Mouse (Mus musculus) adipocyte (in vitro differentiated cells): ENCODE measurements around the gene Slc25a12.
A peak's percentile ranks its signal among the peaks of the same experiment; 100 is the strongest.

Experiments
- DNase-seq: peaks from one replicate; pipeline ENCODE4 v3.0.0-alpha.2; 2016; ENCODE audit warnings: low spot score

Slc25a12 gene

DNA sequence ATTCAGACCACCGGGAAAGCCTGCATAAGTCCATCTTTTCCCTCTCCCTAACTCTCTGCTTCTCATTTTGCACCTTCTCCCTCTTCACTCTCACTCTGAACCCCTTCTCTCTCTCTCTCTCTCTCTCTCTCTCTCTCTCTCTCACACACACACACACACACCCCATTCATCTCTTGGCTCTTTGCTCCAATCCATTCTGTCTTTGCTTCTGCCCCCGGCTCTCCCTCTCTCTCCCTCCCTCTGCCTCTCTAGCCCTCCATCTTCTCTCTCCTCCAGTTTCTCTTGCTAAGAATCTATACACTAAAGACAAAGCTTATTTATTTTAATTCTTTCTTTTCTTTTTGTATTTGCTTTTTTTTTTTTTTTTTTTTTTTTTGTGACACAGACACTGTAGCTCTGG, 57.8 kb downstream of the Slc25a12 start:
- no peak for DNase-seq

DNA sequence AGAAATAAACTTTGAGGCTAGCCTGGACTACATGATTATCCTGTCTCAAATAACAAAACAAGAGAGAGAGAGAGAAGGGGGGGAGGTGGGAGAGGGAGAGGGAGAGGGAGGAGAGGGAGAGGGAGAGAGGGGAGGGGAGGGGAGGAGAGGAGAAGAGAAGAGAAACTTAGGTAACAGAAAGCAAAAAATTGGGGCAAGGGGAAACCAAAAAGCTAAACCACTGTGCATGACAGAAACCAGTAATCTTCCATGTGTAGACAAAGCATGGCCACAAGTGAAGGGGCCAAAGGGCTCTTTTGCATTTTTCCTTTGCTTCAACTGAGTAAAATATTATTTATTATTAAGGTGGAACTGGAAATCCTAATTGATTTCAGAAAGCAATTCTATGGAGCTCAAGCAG, 61.2 kb downstream of the Slc25a12 start:
- DNase-seq: no peak

DNA sequence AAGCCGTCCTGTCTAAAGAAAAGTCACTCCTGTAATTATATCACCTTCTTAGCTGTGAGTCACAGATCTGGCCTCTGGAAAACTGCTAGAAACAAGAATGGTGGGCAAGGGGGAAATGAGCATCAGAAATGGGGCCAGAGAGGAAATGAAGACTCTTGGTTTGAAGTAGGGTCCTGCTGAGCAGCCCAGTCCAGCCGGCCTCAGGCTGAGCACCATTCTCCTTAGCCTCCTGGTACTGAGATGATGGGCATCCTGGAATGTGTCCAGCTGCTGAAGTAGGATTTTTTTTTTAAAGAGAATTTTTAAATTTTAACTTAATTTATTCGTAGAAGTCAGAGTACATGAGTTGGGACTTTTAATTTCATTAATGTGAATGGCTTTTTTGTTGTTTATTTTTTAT, 62.7 kb downstream of the Slc25a12 start:
- DNase-seq: no peak

DNA sequence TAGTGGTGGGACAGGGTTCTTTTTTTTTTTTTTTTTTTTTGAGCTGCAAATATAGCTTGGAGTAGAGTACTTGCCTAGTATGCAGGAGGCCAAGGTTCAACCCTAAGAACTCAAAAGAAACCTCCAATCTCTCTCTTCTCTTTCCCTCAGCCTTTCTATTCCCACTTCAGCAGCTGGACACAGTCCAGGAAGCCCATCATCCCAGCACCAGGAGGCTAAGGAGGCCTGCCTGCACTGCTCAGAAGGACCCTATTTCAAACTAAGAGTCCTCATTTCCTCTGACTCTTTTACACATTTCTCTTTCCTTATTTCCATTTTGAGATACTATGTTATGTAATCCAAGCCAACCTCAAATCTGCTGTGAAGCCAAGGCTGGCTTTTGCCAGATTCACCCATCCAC, 64.3 kb downstream of the Slc25a12 start:
- DNase-seq: peak; percentile 19

DNA sequence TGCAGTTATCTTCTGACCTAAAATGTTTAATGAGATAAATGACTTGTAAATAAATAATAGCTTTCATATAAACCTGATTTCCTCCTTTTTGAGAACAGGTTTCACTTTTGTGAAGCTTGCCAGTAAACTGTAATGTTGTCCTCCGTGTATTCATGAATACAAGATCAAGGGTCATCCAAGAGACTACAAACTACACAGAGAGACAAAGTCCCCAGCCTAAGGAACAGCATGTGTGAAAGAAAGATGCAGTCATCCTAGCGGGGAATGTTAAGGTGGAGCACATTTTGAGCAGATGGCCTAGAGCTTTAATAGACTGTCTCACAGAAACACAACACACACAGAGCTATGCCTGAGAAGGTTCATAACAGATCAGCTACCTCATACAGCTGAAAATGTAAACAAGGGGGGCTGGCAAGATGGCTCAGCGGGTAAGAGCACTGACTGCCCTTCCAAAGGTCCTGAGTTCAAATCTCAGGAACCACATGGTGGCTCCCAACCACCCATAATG, 65.3 kb downstream of the Slc25a12 start:
- no peak for DNase-seq

DNA sequence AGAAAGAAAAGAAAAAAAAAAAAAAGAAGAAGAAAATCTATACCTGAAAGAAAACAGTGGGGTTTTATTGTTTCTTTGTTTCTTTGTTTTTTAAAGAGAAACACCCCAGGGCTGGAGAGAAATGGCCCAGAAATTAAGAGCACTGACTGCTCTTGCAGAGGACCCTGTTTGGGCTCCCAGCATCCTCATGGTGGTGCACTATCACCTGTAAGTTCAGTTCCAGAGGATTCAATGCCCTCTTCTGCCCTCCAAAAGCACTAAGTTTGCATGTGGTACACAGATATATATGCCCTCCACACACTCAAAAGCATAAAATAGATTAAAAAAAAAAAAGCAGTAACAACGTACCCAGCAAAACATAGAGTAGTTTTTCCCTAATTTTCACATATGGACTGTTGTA, 68.8 kb downstream of the Slc25a12 start:
- DNase-seq: no peak

DNA sequence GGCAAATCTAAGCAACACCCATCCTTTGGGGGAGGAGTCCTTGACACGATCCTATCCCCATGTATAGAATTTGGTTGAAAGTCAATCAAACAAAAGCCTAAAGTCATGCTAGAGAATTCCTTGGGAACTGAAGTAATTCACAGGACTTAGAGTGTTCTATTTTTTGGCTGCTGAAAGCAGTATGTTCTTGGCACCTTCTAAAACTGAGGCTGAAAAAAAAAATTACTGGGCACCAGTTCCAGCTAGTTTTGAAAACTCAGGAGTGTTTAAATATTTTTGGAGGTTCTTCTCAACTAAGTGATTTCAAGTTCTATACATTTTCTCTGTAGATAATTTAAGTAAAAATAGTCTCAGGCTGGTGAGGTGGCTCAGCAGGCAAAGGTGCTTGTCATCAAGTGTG, 70.0 kb downstream of the Slc25a12 start:
- peak; percentile 71 for DNase-seq

DNA sequence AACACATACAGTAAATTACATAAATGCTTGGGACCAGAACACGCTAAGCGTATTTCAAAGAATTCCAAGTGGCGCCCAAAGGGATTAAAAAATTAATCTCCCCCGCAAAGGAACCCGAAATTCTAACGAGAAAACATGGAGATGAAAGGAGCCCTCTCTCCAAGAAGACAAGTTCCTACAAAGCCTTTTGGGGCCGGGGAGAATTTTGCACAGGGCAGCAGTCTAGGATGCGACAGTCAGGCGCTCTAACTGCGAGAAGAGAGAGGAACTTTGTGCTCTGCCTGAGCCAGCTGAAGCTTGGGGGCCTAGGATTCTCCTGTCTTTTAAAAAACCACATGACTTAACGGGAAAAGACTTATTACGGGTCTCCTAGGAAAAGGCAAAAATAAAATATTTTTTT, 71.7 kb downstream of the Slc25a12 start:
- DNase-seq: no peak

DNA sequence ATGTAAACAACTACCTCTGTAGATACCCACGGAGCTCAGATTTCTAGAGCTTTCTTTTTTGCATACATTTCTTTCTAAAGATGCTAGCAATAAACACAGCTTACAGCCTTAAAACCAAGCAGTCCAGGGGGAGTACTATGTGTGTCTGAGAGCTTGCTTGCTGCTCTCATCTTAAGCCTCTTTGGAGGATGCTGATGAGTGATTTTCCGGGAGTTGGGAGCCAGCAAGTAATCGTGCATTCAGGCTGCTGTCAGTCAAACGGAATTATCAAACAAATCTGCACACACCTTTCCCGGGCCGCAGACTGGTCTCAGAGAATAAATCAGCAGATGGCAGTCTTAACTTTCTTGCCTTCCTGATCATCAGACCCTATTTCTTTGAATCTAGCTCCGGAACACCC, 73.1 kb downstream of the Slc25a12 start:
- DNase-seq: no peak

DNA sequence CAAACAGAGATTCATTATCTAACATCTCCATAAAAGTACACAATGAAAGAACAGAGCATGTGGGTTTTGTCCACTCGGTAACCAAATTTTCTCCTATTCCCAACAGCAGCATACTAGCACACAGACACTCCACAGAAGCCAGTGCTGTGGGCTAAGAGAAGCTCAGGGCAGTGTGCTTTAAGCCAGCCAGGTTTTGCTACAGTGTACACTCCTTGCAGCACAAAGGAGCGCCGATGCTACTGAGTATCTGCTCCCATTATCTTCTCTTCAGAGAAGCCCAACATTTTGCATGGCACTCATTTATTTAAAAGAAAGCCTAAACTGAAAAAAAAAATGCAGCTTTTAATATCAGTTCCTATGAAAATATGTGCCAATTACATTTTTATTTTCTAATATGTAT, 73.6 kb downstream of the Slc25a12 start:
- no peak for DNase-seq

DNA sequence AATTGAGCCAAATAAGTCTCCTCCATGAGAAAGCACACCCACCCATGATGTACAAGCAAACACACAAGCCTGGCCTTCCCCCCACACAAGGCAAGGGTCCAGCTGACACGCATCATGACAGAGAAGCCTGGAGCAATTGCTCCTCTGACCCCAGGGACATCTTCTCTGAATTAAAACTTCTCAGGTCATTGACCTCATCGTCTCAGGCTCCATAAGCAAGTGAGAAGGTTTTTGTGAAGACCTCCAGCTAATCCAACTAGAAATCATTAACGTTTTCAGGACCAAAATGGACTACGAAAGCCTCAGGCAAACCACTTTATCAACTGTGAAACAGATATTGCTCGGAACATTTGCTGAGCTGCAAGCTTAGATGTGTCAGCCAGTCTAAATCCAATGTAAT, 76.0 kb downstream of the Slc25a12 start:
- DNase-seq: no peak

DNA sequence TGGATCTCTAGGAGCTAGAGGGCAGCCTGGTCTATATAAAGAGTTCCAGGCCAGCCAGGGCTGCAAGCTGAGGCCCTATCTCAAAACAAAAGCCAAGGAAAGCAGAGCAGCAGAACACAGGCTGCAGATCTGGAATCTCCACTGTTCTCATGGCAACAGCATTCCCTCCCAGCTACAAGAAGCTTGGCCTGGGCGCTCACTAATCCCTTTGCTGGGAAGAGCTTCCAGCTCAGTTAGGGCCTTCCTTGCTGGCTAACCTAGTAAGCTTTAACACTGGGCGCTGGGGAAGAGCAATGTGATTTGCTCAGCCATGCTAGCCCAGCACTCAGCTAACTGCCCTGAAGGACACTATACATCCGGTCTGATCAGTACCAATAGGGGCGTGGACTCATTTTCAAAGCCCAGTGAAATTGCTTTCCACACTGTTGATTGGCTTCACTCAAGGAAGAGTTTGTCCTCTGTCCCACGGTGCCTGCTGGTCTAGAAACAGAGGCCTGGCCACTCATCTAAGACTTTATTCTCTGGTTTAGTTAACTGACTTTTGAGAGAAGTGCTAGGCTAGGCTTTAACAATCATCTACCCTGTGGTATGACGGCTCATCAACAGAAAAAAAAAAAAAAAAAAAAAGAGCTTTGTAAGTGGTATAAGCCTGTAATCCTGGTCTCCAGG, 77.3 kb downstream of the Slc25a12 start:
- no peak for DNase-seq

DNA sequence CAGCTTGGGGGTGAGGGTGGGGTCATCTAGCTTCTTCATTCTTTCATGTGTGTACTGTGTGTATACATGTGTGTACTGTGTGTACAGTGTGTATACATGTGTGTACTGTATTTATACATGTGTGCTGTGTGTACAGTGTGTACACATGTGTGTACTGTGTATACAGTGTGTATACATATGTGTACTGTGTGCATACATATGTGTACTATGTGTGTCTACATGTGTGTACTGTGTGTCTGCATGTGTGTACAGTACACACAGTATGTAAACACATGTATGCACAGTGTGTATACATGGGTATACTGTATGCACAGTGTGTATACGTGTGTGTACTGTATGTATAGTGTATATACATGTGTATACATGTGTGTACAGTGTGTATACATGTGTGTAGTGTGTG, 85.6 kb downstream of the Slc25a12 start:
- DNase-seq: no peak

DNA sequence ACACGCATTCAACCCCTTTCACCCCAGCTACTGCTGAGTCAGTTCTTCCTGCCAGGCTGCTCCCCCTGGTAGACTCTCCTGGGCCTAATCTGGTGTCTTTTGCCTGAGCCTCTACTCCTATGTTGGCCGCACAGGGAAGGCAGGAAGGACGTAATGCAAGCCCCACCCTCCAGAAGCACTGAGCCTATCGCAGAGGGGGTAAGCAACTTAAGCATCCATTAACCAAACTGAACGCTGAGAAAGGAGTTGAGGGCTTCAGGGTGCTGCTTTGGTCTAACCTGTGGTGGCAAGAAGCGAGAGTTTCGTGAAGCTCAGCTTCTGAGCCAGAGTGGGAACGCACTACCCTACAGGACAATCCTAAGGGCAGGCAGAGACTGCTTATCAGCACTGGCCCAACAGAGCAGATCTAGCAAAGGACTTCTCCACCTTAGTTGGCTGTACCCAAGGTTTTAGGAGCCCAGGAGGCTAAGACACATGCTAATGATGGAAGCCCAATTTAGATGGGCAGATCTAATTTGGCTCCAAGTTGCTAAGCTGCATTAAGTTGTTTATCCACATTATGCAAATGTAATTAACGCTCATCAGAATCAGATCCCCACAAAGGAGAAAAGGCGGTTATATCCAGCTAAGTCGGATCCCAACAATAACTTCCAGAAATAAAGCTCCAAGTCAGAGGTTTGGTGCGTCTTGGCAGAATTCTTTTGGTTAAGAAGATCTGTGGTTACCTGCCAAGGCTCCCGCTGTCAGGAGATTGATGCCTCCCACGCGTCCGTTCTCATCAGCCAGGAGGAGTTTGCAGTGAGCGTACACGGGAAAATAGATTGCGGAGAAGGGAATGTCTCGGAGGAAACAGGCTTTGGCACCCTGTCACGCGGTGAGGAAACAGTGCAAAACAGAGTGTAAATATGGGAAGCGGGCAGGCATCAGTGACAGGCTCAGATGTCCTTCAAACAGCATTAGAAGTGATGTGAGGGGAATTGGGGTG, 88.5 kb downstream of the Slc25a12 start:
- DNase-seq: no peak

DNA sequence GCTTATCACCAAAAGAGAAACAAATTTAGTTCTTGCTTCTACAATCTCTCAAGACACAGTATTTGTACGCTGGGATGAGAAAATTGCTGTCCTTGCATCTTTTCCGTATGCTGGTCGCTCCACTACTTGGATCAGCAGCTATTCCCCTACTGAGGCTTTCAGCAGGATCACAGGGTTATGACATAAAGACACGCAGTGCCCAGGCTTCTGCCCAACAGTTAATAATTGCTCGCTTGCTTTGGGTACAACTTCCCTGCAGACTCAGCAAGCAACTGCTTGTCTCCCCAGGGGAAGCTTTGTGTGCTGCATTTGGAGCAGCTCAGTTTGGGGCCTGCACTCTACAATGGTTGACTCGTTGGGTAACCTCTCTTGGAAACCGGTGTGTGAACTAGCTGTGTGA, 91.8 kb downstream of the Slc25a12 start:
- DNase-seq: no peak

DNA sequence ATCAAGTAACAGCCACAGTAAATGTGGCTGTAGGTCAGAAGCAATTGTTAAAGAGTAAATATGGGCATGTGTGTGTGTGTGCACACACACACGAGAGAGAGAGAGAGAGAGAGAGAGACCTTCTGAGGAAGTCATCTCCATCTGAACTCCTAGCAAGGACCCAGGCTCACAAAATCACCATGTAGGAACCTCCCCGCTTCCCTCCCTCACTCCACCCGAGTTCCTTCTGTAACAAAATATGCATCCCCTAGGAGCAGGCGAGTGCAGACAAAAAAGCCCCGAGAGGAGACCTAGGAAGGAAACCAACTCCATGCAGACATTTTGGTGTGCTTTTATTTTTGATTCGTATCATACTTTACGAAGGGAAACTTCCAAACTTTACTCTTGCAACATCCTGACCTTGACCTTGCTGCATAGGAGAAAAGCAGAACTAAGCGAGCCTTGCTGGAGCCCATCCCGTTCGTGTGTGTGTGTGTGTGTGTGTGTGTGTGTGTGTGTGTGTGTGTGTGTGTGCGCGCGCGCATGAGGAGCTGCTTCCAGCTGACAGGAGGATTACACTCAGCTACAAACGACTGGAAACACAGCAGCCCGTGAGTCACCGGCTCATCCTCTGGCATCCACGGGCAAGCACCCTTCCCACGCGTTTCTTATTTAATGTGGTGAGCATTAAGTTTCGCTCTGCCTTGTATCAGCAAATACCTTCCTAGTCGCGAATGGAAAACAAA, 93.4 kb downstream of the Slc25a12 start:
- no peak for DNase-seq

DNA sequence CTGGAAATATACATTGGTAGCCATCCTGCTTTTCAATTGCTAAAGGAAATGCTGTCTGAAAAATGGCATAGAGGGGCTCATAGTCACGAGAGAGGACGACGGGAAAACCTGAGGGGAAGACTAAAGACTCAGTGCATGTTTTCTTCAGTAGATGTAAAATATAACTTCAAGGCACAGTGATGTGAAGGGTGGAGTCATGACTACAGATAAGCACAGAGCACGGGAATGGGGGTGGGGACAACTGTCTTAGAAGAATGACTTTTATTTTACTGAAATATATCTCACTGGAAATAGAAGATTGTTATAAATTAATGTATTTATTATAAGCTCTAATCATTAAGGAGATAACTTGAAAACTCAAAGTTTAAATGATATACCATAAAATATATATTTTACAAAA, 97.5 kb downstream of the Slc25a12 start:
- no peak for DNase-seq

DNA sequence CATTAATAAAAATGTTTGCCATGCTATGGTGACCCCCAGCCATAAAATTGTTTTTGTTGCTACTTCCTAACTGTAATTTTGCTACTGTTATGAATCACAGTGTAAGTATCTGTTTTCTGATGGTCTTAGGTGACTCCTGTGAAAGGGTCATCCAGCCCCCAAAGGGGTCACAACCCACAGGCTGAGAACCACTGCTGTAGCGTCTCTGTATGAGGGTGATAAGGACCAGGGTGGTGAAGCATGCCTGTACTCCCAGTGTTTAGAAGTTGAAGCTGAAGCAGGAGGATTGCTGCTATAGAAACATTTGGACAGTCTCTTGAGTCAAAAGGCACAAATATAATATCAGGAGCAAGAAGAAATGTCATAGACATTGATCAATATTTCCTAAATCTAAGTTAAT, 98.2 kb downstream of the Slc25a12 start:
- DNase-seq: no peak

DNA sequence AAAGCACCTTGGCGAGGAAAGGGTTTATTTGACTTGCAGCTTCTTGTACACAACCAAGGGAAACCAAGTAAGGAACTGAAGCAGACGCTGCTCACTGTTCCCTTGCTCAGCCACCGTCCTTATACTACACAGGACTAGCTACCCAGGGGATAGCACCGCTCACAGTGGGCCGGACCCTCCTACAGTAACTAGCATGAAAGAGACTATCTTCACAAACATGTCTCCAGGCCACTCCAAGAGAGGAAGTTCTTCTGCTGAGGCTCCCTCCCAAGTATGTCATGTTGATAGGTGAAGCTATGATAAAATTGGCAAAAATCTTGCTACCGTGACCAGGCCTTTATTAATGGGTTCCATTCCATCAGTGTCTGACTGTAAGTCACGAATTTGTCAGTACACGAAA, 98.9 kb downstream of the Slc25a12 start:
- DNase-seq: no peak

DNA sequence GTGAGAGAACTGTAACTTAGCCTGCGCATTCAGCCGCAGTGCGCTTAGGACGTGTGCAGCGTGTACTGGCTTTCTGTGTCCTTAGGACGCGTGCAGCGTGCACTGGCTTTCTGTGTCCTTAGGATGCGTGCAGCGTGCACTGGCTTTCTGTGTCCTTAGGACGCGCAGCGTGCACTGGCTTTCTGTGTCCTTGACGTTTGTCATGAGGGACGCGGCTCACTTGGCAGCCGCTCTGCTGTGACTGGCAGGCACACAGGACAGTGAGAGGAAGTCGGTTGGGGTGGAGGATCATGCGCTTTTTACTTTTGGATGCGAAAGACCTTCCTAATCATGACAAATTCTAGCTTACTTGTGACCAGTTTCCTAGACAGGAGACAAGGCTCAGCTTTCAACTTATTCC, 103.0 kb downstream of the Slc25a12 start:
- no peak for DNase-seq

DNA sequence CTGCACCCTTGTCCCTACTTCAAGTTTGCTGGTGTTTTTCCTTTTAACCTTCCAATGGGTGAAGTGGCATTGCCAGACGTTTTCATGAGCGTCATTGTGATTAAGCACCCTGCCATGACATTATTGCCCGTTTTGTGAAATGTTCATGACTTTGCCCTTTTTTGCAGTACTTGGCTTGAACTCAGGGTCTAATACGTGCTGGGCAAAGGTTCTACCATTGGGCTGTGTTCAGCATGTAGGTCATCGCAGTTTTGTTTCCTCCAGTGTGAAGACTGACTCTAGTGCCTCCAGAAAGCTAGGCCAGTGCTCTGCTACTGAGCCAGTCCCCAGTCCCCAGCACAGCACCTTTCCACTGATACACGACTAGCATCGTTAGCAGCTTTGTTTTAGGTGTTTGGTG, 111.0 kb downstream of the Slc25a12 start:
- no peak for DNase-seq

DNA sequence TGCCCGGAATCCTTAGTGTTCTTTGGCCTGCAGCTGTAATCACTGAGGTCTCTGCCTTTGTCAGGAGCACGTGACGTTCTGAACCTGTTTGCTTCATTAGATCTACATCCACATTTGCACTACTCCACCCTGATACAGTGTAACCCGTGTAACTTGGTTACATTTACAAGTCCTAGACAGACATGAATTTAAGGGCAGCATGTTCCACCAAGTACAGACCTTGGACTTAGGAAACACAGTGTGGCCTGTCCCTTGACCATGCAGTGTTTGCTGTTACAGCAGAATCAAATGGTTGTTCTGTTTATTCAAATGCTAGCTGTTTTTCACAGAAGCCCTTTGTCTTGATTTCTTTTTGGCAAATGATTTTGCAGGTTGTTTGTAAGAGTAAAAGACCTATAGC, 112.7 kb downstream of the Slc25a12 start:
- peak; percentile 14 for DNase-seq

DNA sequence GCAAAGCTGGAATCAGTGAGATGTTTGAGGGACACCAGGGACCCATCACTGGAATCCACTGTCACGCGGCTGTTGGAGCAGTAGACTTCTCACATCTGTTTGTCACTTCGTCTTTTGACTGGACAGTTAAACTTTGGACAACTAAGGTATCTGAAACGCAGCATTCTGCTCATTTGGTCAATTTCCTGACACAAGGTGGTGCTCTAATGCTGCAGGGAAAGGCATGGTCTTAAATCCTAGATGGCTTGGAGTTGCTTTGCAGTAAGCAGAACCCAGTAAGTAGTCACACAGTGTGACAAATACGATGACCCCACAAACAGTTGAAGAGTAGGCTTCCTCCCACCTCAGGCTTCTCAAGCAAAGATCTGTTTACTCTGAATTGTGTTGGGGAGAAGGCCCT, 116.7 kb downstream of the Slc25a12 start:
- DNase-seq: peak; percentile 56
